Mouse (Mus musculus): ENCODE data around the gene Gsdmc4. TPM values are rescaled to one million over a fixed set of nuclear protein-coding genes. Genes with fewer than 3 reads are reported as not detected.
"Not testable (repeated sequence)": the region's sequence is repeated elsewhere in the genome, so short reads cannot be mapped to it uniquely, and the experiment has no call there.

Gene Gsdmc4
- not detected in 2 replicates for total RNA-seq (2012; rRNA removed)
- under 1 TPM in 1 of 2 experiments, not detected in 1; 0.15 TPM for polyA plus RNA-seq (2012; ENCODE audit: insufficient read depth in 1 of 2, insufficient read length in 2 of 2, low read depth in 1 of 2, low replicate concordance in 2 of 2, missing spikeins in 1 of 2)

DNA sequence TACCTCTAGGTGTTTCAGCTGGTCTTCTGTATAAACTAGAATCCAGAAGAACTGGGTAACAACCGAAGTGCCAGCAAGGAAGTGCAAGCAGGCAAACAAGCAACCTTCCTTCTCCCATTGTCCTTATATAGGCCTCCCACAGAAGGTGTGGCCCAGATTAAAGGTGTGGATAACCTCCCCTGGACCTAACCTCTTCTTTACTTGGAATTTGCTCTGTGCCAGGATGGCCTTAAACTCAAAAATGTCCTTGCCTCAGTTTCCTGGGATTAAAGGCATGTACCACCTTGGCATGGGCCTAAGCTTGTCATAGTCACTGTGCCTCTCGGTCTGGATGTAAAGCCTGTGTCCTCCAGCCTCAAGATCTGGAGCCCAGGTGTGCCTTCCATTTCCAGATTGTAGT lies at the start of gene Gsdmc4:
Gsdmc4 (minus strand) TSS at position 101 of the 400 bp plus-strand sequence.
- not testable (repeated sequence) for H3K79me2 ChIP-seq (ENCODE audit: control insufficient read depth, insufficient read depth, low read length, poor library complexity); H3K36me3 ChIP-seq (ENCODE audit: control insufficient read depth in 1 of 2, insufficient read depth in 2 of 2, low read length in 2 of 2); H3K27me3 ChIP-seq (ENCODE audit: control insufficient read depth in 1 of 2, insufficient read depth in 2 of 2, low read length in 2 of 2); H3K9ac ChIP-seq (ENCODE audit: control insufficient read depth, low read depth, low read length, poor library complexity, severe bottlenecking); H3K4me1 ChIP-seq (ENCODE audit: control insufficient read depth in 1 of 2, insufficient read depth in 2 of 2, low read length in 2 of 2); H3K9me3 ChIP-seq (replicated peaks; ENCODE audit: insufficient read depth, low read length); DNase-seq (ENCODE audit: low read depth, low spot score); H3K4me3 ChIP-seq (ENCODE audit: control insufficient read depth in 1 of 2, insufficient read depth in 1 of 2, low read depth in 2 of 2, low read length in 2 of 2); H3K27ac ChIP-seq (ENCODE audit: control insufficient read depth, low read depth, low read length)

DNA sequence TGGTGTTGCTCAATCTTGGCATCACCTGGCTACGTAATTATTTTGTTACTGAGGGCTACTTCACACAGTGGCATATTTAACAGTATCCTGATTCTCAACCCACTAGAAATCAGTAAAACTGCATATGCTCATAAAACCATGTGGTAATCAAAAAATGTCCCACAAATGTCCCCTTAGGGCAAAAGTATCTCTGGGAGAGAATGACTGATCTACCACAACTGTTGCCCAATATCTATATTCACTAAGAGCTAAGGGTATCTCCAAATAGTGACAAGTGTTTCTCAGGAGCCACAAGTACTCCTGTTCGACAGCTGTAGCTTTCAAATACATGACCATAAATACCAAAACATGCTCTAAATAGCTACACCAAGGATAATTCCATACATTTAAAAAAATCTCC lies 48.4 kb upstream of the Gsdmc4 start:
- peaks cover 4% of the 10 kb centered on the region; the same call in 1 of the 2 replicates for H3K79me2 ChIP-seq (ENCODE audit: control insufficient read depth, insufficient read depth, low read length, poor library complexity)
- H3K9ac ChIP-seq (ENCODE audit: control insufficient read depth, low read depth, low read length, poor library complexity, severe bottlenecking), result no peak overlapping the region
- no peak overlapping the region for H3K4me3 ChIP-seq (ENCODE audit: control insufficient read depth in 1 of 2, insufficient read depth in 1 of 2, low read depth in 2 of 2, low read length in 2 of 2)
- TF ChIP-seq SIN3A (IDR thresholded peaks at IDR 0.05; ENCODE audit: low read length), result no peak
- no peak for TF ChIP-seq SMC3 (IDR thresholded peaks at IDR 0.05; ENCODE audit: low read depth, low read length)
- no peak for TF ChIP-seq JUND (IDR thresholded peaks at IDR 0.05; ENCODE audit: low read depth, low read length)
- no peaks in the 10 kb centered on the region for H3K9me3 ChIP-seq (replicated peaks; ENCODE audit: insufficient read depth, low read length)
- H3K4me1 ChIP-seq (ENCODE audit: control insufficient read depth in 1 of 2, insufficient read depth in 2 of 2, low read length in 2 of 2), result peaks cover 0 to 5% of the 10 kb centered on the region in 2 experiments; a peak in 2 of 4 replicates
- peaks cover 5 to 15% of the 10 kb centered on the region in 2 experiments for H3K36me3 ChIP-seq (ENCODE audit: control insufficient read depth in 1 of 2, insufficient read depth in 2 of 2, low read length in 2 of 2)
- H3K27me3 ChIP-seq (ENCODE audit: control insufficient read depth in 1 of 2, insufficient read depth in 2 of 2, low read length in 2 of 2), result no peaks in the 10 kb centered on the region
- DNase-seq (ENCODE audit: low read depth, low spot score), result no peak
- H3K27ac ChIP-seq (ENCODE audit: control insufficient read depth, low read depth, low read length), result no peak overlapping the region

DNA sequence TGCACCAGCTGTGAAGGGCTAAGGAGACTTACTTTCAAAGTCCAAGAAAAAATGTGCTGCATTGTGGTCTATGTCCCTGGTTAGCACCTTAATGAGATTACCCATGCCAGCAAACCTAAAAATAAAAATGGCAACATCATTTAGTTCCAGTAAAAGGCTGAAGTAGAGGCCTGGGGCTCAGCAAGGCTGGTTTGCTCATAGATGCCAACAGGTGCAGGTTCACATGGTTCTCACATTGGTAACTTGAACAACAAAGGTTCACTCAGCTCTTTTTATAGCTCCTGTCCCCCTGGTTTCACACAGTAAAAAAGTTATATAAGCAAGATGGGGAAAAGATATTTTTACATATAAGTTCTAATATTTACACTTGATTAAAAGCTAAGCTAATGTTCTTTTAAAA lies 45.5 kb upstream of the Gsdmc4 start:
- DNase-seq (ENCODE audit: low read depth, low spot score), result no peak

DNA sequence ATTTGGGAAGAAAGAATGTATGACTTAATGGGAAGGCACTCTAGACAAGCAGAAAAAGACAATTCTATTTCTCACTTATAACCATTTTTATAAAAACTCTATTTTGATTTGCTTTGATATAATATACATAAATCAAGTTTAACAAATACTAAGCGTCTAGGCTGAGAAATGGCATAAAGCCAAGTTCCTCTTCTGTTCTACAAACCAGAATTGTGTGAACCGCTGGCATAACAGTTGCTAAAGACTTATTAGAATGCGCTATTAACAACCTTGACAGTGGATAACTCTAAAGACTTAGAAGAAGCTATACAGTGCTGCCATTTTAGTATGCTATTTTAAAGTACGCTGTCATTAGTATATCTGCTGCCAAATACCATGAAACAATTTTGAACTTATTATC lies 41.2 kb upstream of the Gsdmc4 start:
- Histone ChIP-seq H3K9me3 (replicated peaks; ENCODE audit: insufficient read depth, low read length) (no peaks in the 10 kb centered on the region), H3K79me2 (ENCODE audit: control insufficient read depth, insufficient read depth, low read length, poor library complexity) (peaks cover 1% of the 10 kb centered on the region; the same call in 1 of the 2 replicates), H3K27me3 (ENCODE audit: control insufficient read depth in 1 of 2, insufficient read depth in 2 of 2, low read length in 2 of 2) (no peaks in the 10 kb centered on the region), H3K27ac (ENCODE audit: control insufficient read depth, low read depth, low read length) (no peak overlapping the region), H3K36me3 (ENCODE audit: control insufficient read depth in 1 of 2, insufficient read depth in 2 of 2, low read length in 2 of 2) (peaks cover 15 to 27% of the 10 kb centered on the region in 2 experiments), H3K4me3 (ENCODE audit: control insufficient read depth in 1 of 2, insufficient read depth in 1 of 2, low read depth in 2 of 2, low read length in 2 of 2) (no peak overlapping the region), H3K4me1 (ENCODE audit: control insufficient read depth in 1 of 2, insufficient read depth in 2 of 2, low read length in 2 of 2) (peaks cover 0 to 6% of the 10 kb centered on the region in 2 experiments; a peak in 2 of 4 replicates), H3K9ac (ENCODE audit: control insufficient read depth, low read depth, low read length, poor library complexity, severe bottlenecking) (no peak overlapping the region)
- peak; percentile 84 for DNase-seq (ENCODE audit: low read depth, low spot score)
- TF ChIP-seq ELF1 (IDR thresholded peaks at IDR 0.05; ENCODE audit: low read depth, low read length) (no peak), RCOR1 (IDR thresholded peaks at IDR 0.05; ENCODE audit: low read depth, low read length) (peak; percentile 45; the same call in 1 of the 2 replicates), USF2 (IDR thresholded peaks at IDR 0.05; ENCODE audit: borderline replicate concordance in 1 of 2, insufficient read depth in 1 of 2, low read depth in 1 of 2, low read length in 2 of 2) (no peak), ETS1 (IDR thresholded peaks at IDR 0.05; ENCODE audit: low read depth, low read length) (no peak)

More for the DNA sequence above, 45.5 kb upstream of the Gsdmc4 start:
- no peaks in the 10 kb centered on the region for H3K9me3 ChIP-seq (replicated peaks; ENCODE audit: insufficient read depth, low read length)
- peaks cover 3% of the 10 kb centered on the region; the same call in 1 of the 2 replicates for H3K79me2 ChIP-seq (ENCODE audit: control insufficient read depth, insufficient read depth, low read length, poor library complexity)
- H3K4me3 ChIP-seq (ENCODE audit: control insufficient read depth in 1 of 2, insufficient read depth in 1 of 2, low read depth in 2 of 2, low read length in 2 of 2), result no peak overlapping the region
- H3K4me1 ChIP-seq (ENCODE audit: control insufficient read depth in 1 of 2, insufficient read depth in 2 of 2, low read length in 2 of 2), result peaks cover 0 to 6% of the 10 kb centered on the region in 2 experiments; a peak in 2 of 4 replicates
- TF ChIP-seq E2F4 (IDR thresholded peaks at IDR 0.05; ENCODE audit: borderline replicate concordance, low read depth, low read length) (no peak), HCFC1 (IDR thresholded peaks at IDR 0.05; ENCODE audit: low read depth, low read length) (no peak), NELFE (IDR thresholded peaks at IDR 0.05; ENCODE audit: low read depth, low read length) (no peak), CTCF (IDR thresholded peaks at IDR 0.05 in 2 of 3, conservative IDR thresholded peaks at IDR 0.05 in 1 of 3; ENCODE audit: control insufficient read depth in 1 of 3, insufficient read depth in 1 of 3, low read depth in 2 of 3, low read length in 3 of 3, poor library complexity in 1 of 3, severe bottlenecking in 1 of 3) (no peak), ZNF384 (IDR thresholded peaks at IDR 0.05; ENCODE audit: low read depth, low read length) (no peak), POLR2A (IDR thresholded peaks at IDR 0.05; ENCODE audit: control insufficient read depth in 1 of 2, insufficient read depth in 1 of 2, low read depth in 1 of 2, low read length in 2 of 2, poor library complexity in 1 of 2) (no peak), GATA1 (IDR thresholded peaks at IDR 0.05; ENCODE audit: low read depth, low read length) (no peak), SMC3 (IDR thresholded peaks at IDR 0.05; ENCODE audit: low read depth, low read length) (no peak), ZKSCAN1 (IDR thresholded peaks at IDR 0.05; ENCODE audit: low read depth, low read length) (no peak), RCOR1 (IDR thresholded peaks at IDR 0.05; ENCODE audit: low read depth, low read length) (no peak)
- no peak overlapping the region for H3K27ac ChIP-seq (ENCODE audit: control insufficient read depth, low read depth, low read length)
- H3K27me3 ChIP-seq (ENCODE audit: control insufficient read depth in 1 of 2, insufficient read depth in 2 of 2, low read length in 2 of 2), result no peaks in the 10 kb centered on the region
- no peak overlapping the region for H3K9ac ChIP-seq (ENCODE audit: control insufficient read depth, low read depth, low read length, poor library complexity, severe bottlenecking)
- peaks cover 8 to 21% of the 10 kb centered on the region in 2 experiments for H3K36me3 ChIP-seq (ENCODE audit: control insufficient read depth in 1 of 2, insufficient read depth in 2 of 2, low read length in 2 of 2)

All from MEL (cell line).